Mouse (Mus musculus) left cerebral cortex, postnatal 36 days (tissue): ENCODE data around the gene Stard3nl. TPM values are rescaled to one million over a fixed set of nuclear protein-coding genes. Genes with fewer than 3 reads are reported as not detected.
"Not testable (repeated sequence)": the region's sequence is repeated elsewhere in the genome, so short reads cannot be mapped to it uniquely, and the experiment has no call there.

Experiments
- DNase-seq, 2 experiments: peaks; one replicate each; pipeline ENCODE4 v3.0.0; 2021 to 2022; ENCODE audit warnings: low spot score in 2 of 2, mixed read lengths in 1 of 2
- intact Hi-C: fragments of 180-260 bp; cut with DNase I; formaldehyde crosslinking; loops from one replicate; pipeline ENCODE4 v1.15.1; 2025
- total RNA-seq, 2 experiments: library from RNA; stranded (reverse); gene quantifications; 2 replicates each; pipeline ENCODE4 v1.2.3; 2021

Gene Stard3nl
- total RNA-seq, 2 experiments from 2014 or later: 58.6 to 64.1 TPM

- intact Hi-C loops: no loop called here
- DNase-seq: no peak
Measured at GRCm38 (mm10) chr13:19389896-19390295, 5.7 kb downstream of the Stard3nl start.

- DNase-seq: no peak
- intact Hi-C loops: no loop called here
Measured at GRCm38 (mm10) chr13:19389434-19389833, 6.2 kb downstream of the Stard3nl start.

DNA sequence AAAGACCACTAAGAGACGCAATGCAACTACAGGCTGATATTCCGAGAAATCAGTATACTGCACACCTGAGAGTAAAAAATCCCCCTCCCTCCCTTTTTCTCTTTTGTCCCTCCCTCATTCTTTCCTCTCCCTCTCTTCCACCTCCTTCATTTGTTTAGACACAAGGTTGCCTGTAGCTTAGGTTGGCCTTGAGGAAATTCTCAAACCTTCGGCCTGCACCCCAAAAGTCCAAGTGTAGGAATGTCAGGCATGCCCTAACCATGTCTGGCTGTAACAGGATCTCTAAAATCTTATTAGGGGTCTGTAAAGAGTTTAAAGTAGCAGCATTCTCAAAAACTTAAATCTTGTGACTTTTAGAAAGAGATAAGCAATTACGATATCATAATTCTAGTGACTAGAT is 10.4 kb downstream of the Stard3nl start:
- intact Hi-C loops: no loop called here
- no peak for DNase-seq

DNA sequence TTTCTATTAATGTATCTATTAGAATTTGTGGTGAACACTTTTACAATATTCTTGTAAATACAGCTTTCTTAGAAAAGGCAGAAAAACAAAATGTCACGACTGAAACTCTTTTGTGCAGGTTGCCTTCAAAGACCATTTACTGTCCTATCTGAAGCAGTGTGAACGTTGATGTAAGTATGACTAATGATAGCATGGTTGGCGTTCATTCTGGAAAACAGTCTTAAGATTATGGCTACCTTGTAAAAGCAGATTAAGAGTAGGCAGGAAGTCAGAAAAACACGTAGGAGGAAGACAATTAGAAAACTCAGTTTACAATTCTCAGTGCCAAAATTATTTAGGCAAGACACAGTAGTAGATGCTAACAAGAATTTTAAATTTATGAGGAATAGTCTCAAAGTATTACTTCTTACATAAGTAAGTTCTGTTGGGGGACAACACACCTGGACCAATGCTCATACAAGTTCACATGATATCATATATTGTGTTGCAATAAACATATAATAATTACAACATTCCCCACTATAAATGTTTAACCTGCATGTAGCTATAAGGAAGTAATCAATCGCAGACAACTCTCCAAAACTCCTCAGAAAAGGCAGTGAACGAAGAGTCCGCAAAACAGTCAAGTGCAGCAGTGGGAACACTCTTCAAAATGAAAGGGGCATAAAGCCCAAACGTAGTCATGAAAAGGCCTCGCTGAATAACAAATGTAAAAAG is 14.3 kb downstream of the Stard3nl start:
- intact Hi-C loops: no loop called here
- DNase-seq: no peak

GRCm38 (mm10) chr13:19379313-19379712 is 16.3 kb downstream of the Stard3nl start:
- intact Hi-C loops: no loop called here
- DNase-seq: no peak

DNA sequence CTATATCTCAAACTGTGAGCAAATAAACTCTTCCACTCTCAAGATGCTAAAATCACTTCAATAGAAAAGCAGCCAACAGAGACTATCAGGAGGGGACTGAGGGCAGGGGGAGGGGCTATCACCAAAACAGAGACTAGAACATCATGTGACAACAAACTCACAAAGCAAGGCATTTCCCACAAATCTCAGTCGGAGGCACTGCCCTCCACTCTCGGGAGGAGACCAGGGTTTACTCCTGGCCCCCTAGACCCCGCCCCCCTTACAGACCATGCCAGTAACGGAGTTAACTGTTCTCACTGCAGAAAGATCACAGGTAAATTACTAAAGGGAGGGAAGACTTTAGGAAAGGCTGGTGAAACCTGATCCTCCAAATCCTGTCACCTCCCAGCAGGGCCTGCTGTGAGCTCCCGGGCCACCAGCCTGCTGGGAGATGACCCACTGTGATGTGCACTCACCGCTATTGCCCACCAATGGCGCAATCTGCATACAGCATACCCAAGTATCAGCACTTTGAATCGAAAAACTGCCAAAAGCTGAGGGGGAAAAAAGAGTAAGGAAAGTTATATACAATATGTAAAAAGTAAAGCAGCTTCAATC is 23.4 kb downstream of the Stard3nl start:
- intact Hi-C loops: no loop called here
- DNase-seq: no peak

DNA sequence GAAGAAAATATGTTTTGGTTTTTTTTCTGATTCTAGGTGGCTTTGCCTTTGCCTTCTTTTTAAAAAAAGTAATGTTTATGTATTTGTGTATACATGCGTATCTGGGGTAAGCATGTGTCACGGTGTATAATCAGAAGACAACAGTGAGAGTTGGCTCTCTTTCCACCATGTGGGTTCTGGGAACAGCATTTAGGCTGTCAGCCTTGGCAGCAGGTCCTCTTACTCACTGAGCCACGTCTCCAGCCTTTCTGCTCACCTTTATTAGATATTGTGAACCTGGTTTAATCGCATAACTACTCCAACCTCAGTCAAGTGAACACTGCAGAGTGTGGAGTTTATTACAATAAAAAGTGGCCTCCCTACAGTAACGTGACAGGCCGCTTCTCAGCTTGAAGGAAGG is 26.8 kb downstream of the Stard3nl start:
- intact Hi-C loops: no loop called here

DNA sequence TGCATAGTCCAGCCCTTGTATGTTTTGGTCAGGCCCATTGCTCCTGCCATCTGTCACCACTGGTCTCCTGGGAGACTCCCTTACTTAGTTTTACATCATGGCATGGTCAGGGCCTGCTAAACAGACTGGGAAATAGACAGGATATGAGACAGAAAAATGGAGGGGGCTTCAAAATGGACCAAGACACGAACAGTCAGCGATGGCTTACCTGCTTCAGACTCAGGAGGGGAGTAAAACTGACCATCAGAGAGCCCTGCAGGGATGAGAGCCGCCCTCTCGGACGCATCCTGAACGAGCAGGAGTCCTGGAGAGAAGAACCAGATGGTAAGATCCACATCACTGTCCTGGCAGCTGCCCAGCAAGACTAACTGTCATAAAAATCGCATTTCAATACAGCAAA is 28.1 kb downstream of the Stard3nl start:
- intact Hi-C loops: no loop called here

More for the DNA sequence above, 26.8 kb downstream of the Stard3nl start:
- no peak for DNase-seq

DNA sequence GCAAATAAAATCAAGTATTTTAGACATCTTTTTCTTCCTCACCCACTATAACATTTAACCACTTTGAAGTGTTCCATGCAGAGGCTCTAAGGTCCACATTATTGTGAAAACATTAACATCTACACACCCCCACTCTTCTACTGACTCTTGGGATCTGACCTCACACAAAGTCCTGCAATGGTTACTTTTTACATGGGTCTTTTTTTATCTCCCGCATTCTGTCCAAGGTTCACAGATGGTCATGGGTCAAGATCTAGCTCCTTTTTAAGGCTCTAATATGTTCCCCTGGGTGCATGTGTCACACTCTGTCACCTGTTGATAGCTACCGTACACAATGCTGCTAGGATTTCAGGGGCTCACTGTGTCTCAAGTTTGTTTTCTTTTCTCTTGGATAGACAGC is 28.7 kb downstream of the Stard3nl start:
- no peak for DNase-seq
- intact Hi-C loops: no loop called here

More for the DNA sequence above, 28.1 kb downstream of the Stard3nl start:
- DNase-seq: no peak

DNA sequence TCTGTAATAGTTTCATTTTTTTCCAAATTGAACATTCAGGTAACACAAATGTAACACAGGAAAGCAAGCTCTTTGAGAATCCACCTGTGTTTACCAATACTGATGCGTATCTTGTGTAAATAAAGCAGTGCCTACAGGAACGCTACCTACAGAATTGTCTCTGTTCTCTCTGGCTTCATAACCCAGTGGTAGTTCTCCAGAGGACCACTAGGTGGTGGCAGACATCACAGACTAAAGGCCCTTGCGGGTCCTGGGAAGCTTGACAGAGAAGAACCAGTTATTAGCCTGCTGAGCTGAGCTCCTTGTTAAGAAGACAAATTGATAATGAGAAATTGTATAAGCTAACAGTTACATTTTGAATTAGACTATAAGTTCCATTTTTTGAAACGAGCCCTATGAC is 30.0 kb downstream of the Stard3nl start:
- intact Hi-C loops: loop anchor here (2.0 kb wide), 3 partner anchors 71 to 319 kb away; no protein-coding TSS in a partner anchor
- peak; percentile 41 to 46 for DNase-seq

DNA sequence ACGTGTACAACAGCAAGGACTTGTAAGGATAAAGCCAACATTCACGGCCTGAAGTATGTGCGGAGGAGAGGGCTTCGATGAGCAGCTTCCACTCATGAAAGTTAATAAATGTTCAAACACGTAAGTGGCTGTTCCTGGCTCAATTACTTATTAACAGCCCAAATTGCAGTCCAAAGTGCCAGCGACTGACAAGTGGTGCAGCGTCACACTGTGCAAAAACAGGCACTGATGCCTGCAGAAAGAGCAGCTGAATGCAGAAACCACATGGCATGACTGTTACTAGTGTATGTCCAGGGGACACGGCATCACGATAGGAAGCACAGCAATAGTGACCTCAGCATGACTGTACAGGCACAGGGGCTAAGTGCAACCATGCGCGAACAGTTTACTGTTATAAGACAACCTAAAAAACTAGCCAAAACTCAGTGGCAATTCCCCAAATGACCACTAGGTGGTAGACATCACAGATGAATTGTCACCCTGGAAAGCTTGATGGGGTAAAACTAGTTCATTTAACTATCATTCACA is 31.3 kb downstream of the Stard3nl start:
- intact Hi-C loops: loop anchor here (2.0 to 5.0 kb wide), 4 partner anchors 72 to 320 kb away; no protein-coding TSS in a partner anchor
- DNase-seq: peak in 1 of 2 experiments; percentile 42

DNA sequence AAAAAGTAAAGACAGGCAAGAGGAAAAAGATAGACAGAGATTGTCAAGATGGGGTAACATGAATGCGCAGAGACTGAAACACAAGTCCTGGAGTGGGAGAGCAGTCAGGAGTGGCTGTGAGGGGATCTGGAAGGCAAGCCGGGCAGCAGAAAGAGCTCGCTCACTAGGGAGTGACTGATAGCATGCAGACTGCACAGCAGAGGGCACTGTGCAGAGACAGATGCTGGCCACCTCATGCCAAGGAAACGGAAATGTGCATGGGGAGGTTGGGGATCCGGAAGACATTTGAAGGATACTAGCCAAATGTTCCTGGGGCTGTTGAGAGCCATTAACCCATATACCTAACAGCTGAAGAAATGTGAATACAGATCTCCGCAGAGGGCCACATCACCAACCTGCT is 33.2 kb downstream of the Stard3nl start:
- intact Hi-C loops: loop anchor here (5.0 kb wide), 1 partner anchor 180 kb away; no protein-coding TSS in a partner anchor
- DNase-seq: no peak

DNA sequence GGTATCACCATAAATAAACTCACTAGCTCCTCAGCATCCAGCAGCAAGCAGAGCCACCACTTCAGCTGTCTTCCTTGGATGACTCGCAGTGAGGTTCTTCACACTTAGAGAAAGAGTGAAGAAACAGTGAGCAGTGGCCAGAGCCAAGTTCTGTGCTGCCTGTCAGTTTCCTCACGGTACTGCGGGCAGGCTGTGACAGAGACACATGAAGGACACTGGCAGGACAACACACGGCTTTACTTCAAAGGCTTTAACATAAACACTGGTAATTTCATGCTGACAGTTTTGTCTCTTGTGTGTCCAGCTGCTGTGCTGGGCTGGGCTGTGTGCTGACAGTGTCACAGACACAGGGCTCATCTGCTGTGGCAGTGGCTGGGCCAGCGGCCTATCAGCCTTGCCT is 37.6 kb downstream of the Stard3nl start:
- no peak for DNase-seq

GRCm38 (mm10) chr13:19357301-19357700 is 38.3 kb downstream of the Stard3nl start:
- DNase-seq: no peak
- intact Hi-C loops: no loop called here

More for the DNA sequence above, 37.6 kb downstream of the Stard3nl start:
- intact Hi-C loops: no loop called here

GRCm38 (mm10) chr13:19356720-19357119 is 38.9 kb downstream of the Stard3nl start:
- DNase-seq: no peak
- intact Hi-C loops: no loop called here

- no peak for DNase-seq
- intact Hi-C loops: no loop called here
Measured at GRCm38 (mm10) chr13:19356120-19356519, 39.5 kb downstream of the Stard3nl start.

GRCm38 (mm10) chr13:19352795-19353194 is 42.8 kb downstream of the Stard3nl start:
- DNase-seq: no peak
- intact Hi-C loops: no loop called here

DNA sequence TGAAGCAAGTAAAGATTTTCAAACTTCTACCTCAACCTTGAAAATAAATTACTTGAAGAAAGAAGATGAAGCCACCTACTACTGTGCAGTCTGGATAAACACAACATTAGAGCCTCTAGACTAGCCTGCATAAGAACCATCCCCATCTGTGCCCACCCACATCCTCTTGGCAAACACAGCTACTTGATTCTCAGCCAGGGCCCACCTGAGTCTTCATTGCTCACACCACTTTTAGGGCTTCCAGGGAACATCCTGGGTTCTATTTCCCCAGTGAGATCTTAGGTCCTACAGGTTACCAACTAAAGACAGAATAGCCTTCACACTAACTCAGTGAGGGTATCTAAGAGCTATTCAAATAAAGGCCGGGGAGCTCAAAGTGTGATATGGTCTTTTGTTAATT is 55.2 kb downstream of the Stard3nl start:
- DNase-seq, intact Hi-C loops: not testable (repeated sequence)

DNA sequence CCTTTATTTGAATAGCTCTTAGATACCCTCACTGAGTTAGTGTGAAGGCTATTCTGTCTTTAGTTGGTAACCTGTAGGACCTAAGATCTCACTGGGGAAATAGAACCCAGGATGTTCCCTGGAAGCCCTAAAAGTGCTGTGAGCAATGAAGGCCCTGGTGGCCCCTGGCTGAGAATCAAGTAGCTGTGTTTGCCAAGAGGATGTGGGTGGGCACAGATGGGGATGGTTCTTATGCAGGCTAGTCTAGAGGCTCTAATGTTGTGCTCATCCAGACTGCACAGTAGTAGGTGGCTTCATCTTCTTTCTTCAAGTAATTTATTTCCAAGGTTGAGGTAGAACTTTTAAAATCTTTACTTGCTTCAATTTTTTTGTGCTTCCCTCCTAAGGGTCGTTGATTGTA is 59.3 kb downstream of the Stard3nl start:
- intact Hi-C loops: not testable (repeated sequence)

More for the DNA sequence above, 59.3 kb downstream of the Stard3nl start:
- peak; percentile 23 to 32 for DNase-seq
